Mouse (Mus musculus) heart, embryonic 14.5 days (tissue): ENCODE results near the gene Itgb3. TPM values are rescaled to one million over a fixed set of nuclear protein-coding genes. Genes with fewer than 3 reads are reported as not detected.
A peak's percentile ranks its signal among the peaks of the same experiment; 100 is the strongest.

Experiments used
- ATAC-seq: fragments of 200-750 bp; cut with Nextera tagmentation; 2 replicates; pipeline ENCODE4 v1.8.0; 2017; ENCODE audit warnings: low read depth, moderate TSS enrichment; ENCODE audit not compliant: insufficient number of reproducible peaks, insufficient read depth, low FRiP score
- H3K27ac ChIP-seq, 2 experiments: fragments of 200-500 bp in 1 of 2; fragments of 300-500 bp in 1 of 2; sonication (generic) in 1 of 2; replicated peaks in 1 of 2; 2 replicates each; pipeline ENCODE4 v1.5.1; 2012 to 2014; ENCODE audit warnings: low read depth in 2 of 2, low read length in 2 of 2, control low read depth in 1 of 2, mild to moderate bottlenecking in 1 of 2, mixed read lengths in 1 of 2; ENCODE audit not compliant: control insufficient read depth in 1 of 2, insufficient read depth in 1 of 2
- H3K27me3 ChIP-seq: fragments of 300-500 bp; sonication (generic); 2 replicates; pipeline ENCODE4 v1.6.1; 2014; ENCODE audit warnings: mild to moderate bottlenecking, low read length, control low read depth; ENCODE audit not compliant: control insufficient read depth, insufficient read depth
- H3K36me3 ChIP-seq: fragments of 300-500 bp; sonication (generic); 2 replicates; pipeline ENCODE4 v1.6.1; 2014; ENCODE audit warnings: mild to moderate bottlenecking, control low read depth, low read length, mixed read lengths; ENCODE audit not compliant: control insufficient read depth, insufficient read depth
- H3K4me1 ChIP-seq, 2 experiments: fragments of 200-500 bp in 1 of 2; fragments of 300-500 bp in 1 of 2; sonication (generic) in 1 of 2; 2 replicates each; pipeline ENCODE4 v1.6.1; 2012 to 2014; ENCODE audit warnings: low read length in 2 of 2, control low read depth in 1 of 2, mixed read lengths in 1 of 2; ENCODE audit not compliant: control insufficient read depth in 2 of 2, insufficient read depth in 2 of 2
- H3K4me2 ChIP-seq: fragments of 300-500 bp; sonication (generic); 2 replicates; pipeline ENCODE4 v1.6.1; 2014; ENCODE audit warnings: mild to moderate bottlenecking, low read length
- H3K4me3 ChIP-seq, 2 experiments: fragments of 200-500 bp in 1 of 2; fragments of 300-500 bp in 1 of 2; sonication (generic) in 1 of 2; 2 replicates each; pipeline ENCODE4 v1.5.1; 2012 to 2014; ENCODE audit warnings: low read length in 2 of 2, mild to moderate bottlenecking in 2 of 2, control low read depth in 1 of 2, low read depth in 1 of 2, moderate library complexity in 1 of 2; ENCODE audit not compliant: control insufficient read depth in 1 of 2, insufficient read depth in 1 of 2
- H3K9ac ChIP-seq: fragments of 300-500 bp; sonication (generic); 2 replicates; pipeline ENCODE4 v1.6.1; 2014; ENCODE audit warnings: mild to moderate bottlenecking, low read length
- H3K9me3 ChIP-seq: fragments of 300-500 bp; sonication (generic); 2 replicates; pipeline ENCODE4 v1.6.1; 2016; ENCODE audit warnings: low read length, control low read depth; ENCODE audit not compliant: control insufficient read depth
- WGBS: fragments of 180-500 bp; shearing (Covaris S2); extraction: QIAGEN DNeasy Blood & Tissue Kit; methylation state at CpG from one replicate; pipeline ENCODE4 v1.1.7; 2014; 5-methylcytosine and 5-hydroxymethylcytosine counted together
- polyA plus RNA-seq: library from polyadenylated mRNA; unstranded; fragments of >200 nt; fragmentation: Nextera tagmentation; extraction: Ambion mirVana; gene quantifications from 2 replicates; pipeline ENCODE4 v1.2.1, GENCODE M21; 2014

Itgb3 gene
- polyA plus RNA-seq, 1 experiment from 2014 or later: 1.8 TPM

GRCm38 (mm10) chr11:104622040-104622962 lies 14.5 kb downstream of the Itgb3 start:
- Histone ChIP-seq H3K4me1 (peaks cover 21 to 43% of the 10 kb centered on the region in 2 experiments), H3K9ac (no peak overlapping the region), H3K9me3 (no peaks in the 10 kb centered on the region), H3K27me3 (no peaks in the 10 kb centered on the region), H3K27ac (no peak overlapping the region), H3K4me2 (no peak overlapping the region), H3K36me3 (no peaks in the 10 kb centered on the region), H3K4me3 (no peak overlapping the region)
- 24% methylated on average over 12 of the region's 12 CpGs for WGBS
- ATAC-seq: no peak

GRCm38 (mm10) chr11:104624791-104625391 lies 17.1 kb downstream of the Itgb3 start:
- WGBS: 31% methylated on average over 6 of the region's 6 CpGs
- Histone ChIP-seq H3K27me3 (no peaks in the 10 kb centered on the region), H3K4me3 (no peak overlapping the region), H3K4me2 (no peak overlapping the region), H3K27ac (peak overlapping the region; percentile 36 to 45; a peak in 3 of 4 replicates), H3K4me1 (peaks cover 14 to 27% of the 10 kb centered on the region in 2 experiments), H3K36me3 (no peaks in the 10 kb centered on the region), H3K9ac (no peak overlapping the region), H3K9me3 (no peaks in the 10 kb centered on the region)
- 0 out of 2 replicates have a peak, but pooled peaks have one; percentile 10 for ATAC-seq

- Histone ChIP-seq H3K4me3 (no peak overlapping the region), H3K4me1 (peaks cover 14 to 27% of the 10 kb centered on the region in 2 experiments), H3K4me2 (no peak overlapping the region), H3K9ac (no peak overlapping the region), H3K36me3 (no peaks in the 10 kb centered on the region), H3K27ac (0 out of 4 replicates have a peak overlapping the region, but pooled peaks of 1 of the 2 experiments have one; percentile 45), H3K27me3 (no peaks in the 10 kb centered on the region), H3K9me3 (no peaks in the 10 kb centered on the region)
- 32% methylated on average over 12 of the region's 12 CpGs for WGBS
- no peak for ATAC-seq
Measured at GRCm38 (mm10) chr11:104625453-104626402, 17.9 kb downstream of the Itgb3 start.

- Histone ChIP-seq H3K4me2 (no peak overlapping the region), H3K4me3 (no peak overlapping the region), H3K27ac (no peak overlapping the region), H3K9ac (no peak overlapping the region), H3K36me3 (no peaks in the 10 kb centered on the region), H3K9me3 (no peaks in the 10 kb centered on the region), H3K4me1 (peaks cover 14 to 27% of the 10 kb centered on the region in 2 experiments), H3K27me3 (no peaks in the 10 kb centered on the region)
- no peak for ATAC-seq
Measured at GRCm38 (mm10) chr11:104626635-104627034, 18.8 kb downstream of the Itgb3 start.

GRCm38 (mm10) chr11:104627616-104628301 lies 20.0 kb downstream of the Itgb3 start:
- WGBS: 61% methylated on average over 11 of the region's 11 CpGs
- Histone ChIP-seq H3K9ac (no peak overlapping the region), H3K4me1 (peaks cover 11 to 21% of the 10 kb centered on the region in 2 experiments), H3K36me3 (no peaks in the 10 kb centered on the region), H3K9me3 (no peaks in the 10 kb centered on the region), H3K27ac (no peak overlapping the region), H3K4me2 (no peak overlapping the region), H3K27me3 (no peaks in the 10 kb centered on the region), H3K4me3 (no peak overlapping the region)
- no peak for ATAC-seq

- Histone ChIP-seq H3K9me3 (no peaks in the 10 kb centered on the region), H3K4me1 (peaks cover 11 to 21% of the 10 kb centered on the region in 2 experiments), H3K4me2 (no peak overlapping the region), H3K27ac (no peak overlapping the region), H3K9ac (no peak overlapping the region), H3K4me3 (no peak overlapping the region), H3K27me3 (no peaks in the 10 kb centered on the region), H3K36me3 (no peaks in the 10 kb centered on the region)
- no peak for ATAC-seq
- 73% methylated on average over 5 of the region's 5 CpGs for WGBS
Measured at GRCm38 (mm10) chr11:104628566-104628965, 20.8 kb downstream of the Itgb3 start.
